Mouse (Mus musculus): Measurements from ENCODE around the gene Slc36a3. TPM values are rescaled to one million over a fixed set of nuclear protein-coding genes. Genes with fewer than 3 reads are reported as not detected.

Slc36a3 gene
- polyA plus RNA-seq, 1 experiment from 2014 or later = not detected

GRCm38 (mm10) chr11:55179856-55180255 is 28.3 kb upstream of the Slc36a3 start:
- Histone ChIP-seq H3K27me3 (ENCODE audit: control insufficient read depth, insufficient read depth, low read length) (no peaks in the 10 kb centered on the region), H3K9me3 (ENCODE audit: control insufficient read depth, low read length) (no peaks in the 10 kb centered on the region), H3K4me2 (ENCODE audit: low read depth) (no peak overlapping the region), H3K9ac (ENCODE audit: low read length) (no peak overlapping the region), H3K36me3 (ENCODE audit: control insufficient read depth, insufficient read depth, low read length) (no peaks in the 10 kb centered on the region), H3K4me1 (ENCODE audit: control insufficient read depth, insufficient read depth, low read length) (no peaks in the 10 kb centered on the region), H3K27ac (ENCODE audit: low read depth, low read length) (no peak overlapping the region), H3K4me3 (ENCODE audit: low read depth, low read length) (no peak overlapping the region)
- ATAC-seq (ENCODE audit: insufficient read depth, low FRiP score, low TSS enrichment) = no peak
- WGBS = 93% methylated on average over 3 of the region's 3 CpGs
- DNase-seq (ENCODE audit: low spot score) = no peak

GRCm38 (mm10) chr11:55178830-55179229 is 27.3 kb upstream of the Slc36a3 start:
- Histone ChIP-seq H3K4me3 (ENCODE audit: low read depth, low read length) (no peak overlapping the region), H3K36me3 (ENCODE audit: control insufficient read depth, insufficient read depth, low read length) (no peaks in the 10 kb centered on the region), H3K27ac (ENCODE audit: low read depth, low read length) (no peak overlapping the region), H3K9ac (ENCODE audit: low read length) (no peak overlapping the region), H3K27me3 (ENCODE audit: control insufficient read depth, insufficient read depth, low read length) (no peaks in the 10 kb centered on the region), H3K4me2 (ENCODE audit: low read depth) (no peak overlapping the region), H3K4me1 (ENCODE audit: control insufficient read depth, insufficient read depth, low read length) (no peaks in the 10 kb centered on the region), H3K9me3 (ENCODE audit: control insufficient read depth, low read length) (no peaks in the 10 kb centered on the region)
- DNase-seq (ENCODE audit: low spot score) = no peak
- no peak for ATAC-seq (ENCODE audit: insufficient read depth, low FRiP score, low TSS enrichment)
- WGBS = 86% methylated on average over 4 of the region's 4 CpGs

- Histone ChIP-seq H3K4me2 (ENCODE audit: low read depth) (no peak overlapping the region), H3K4me1 (ENCODE audit: control insufficient read depth, insufficient read depth, low read length) (no peaks in the 10 kb centered on the region), H3K9me3 (ENCODE audit: control insufficient read depth, low read length) (no peaks in the 10 kb centered on the region), H3K4me3 (ENCODE audit: low read depth, low read length) (no peak overlapping the region), H3K27ac (ENCODE audit: low read depth, low read length) (no peak overlapping the region), H3K9ac (ENCODE audit: low read length) (no peak overlapping the region), H3K27me3 (ENCODE audit: control insufficient read depth, insufficient read depth, low read length) (no peaks in the 10 kb centered on the region), H3K36me3 (ENCODE audit: control insufficient read depth, insufficient read depth, low read length) (no peaks in the 10 kb centered on the region)
- ATAC-seq (ENCODE audit: insufficient read depth, low FRiP score, low TSS enrichment) = no peak
- 81% methylated on average over 4 of the region's 4 CpGs for WGBS
- no peak for DNase-seq (ENCODE audit: low spot score)
These were observed 19.0 kb upstream of the Slc36a3 start for GRCm38 (mm10) chr11:55170501-55170900.

GRCm38 (mm10) chr11:55168914-55169313 is 17.4 kb upstream of the Slc36a3 start:
- Histone ChIP-seq H3K4me2 (ENCODE audit: low read depth) (no peak overlapping the region), H3K4me3 (ENCODE audit: low read depth, low read length) (no peak overlapping the region), H3K36me3 (ENCODE audit: control insufficient read depth, insufficient read depth, low read length) (no peaks in the 10 kb centered on the region), H3K9ac (ENCODE audit: low read length) (no peak overlapping the region), H3K27ac (ENCODE audit: low read depth, low read length) (no peak overlapping the region), H3K9me3 (ENCODE audit: control insufficient read depth, low read length) (no peaks in the 10 kb centered on the region), H3K4me1 (ENCODE audit: control insufficient read depth, insufficient read depth, low read length) (no peaks in the 10 kb centered on the region), H3K27me3 (ENCODE audit: control insufficient read depth, insufficient read depth, low read length) (no peaks in the 10 kb centered on the region)
- DNase-seq (ENCODE audit: low spot score) = no peak
- no peak for ATAC-seq (ENCODE audit: insufficient read depth, low FRiP score, low TSS enrichment)
- WGBS = 90% methylated on average over 6 of the region's 6 CpGs

GRCm38 (mm10) chr11:55168504-55168903 is 17.0 kb upstream of the Slc36a3 start:
- ATAC-seq (ENCODE audit: insufficient read depth, low FRiP score, low TSS enrichment) (no peak), DNase-seq (ENCODE audit: low spot score) (no peak)
- 86% methylated on average over 4 of the region's 4 CpGs for WGBS
- no peaks in the 10 kb centered on the region for H3K27me3 ChIP-seq (ENCODE audit: control insufficient read depth, insufficient read depth, low read length)
- H3K4me3 ChIP-seq (ENCODE audit: low read depth, low read length) = no peak overlapping the region
- H3K4me2 ChIP-seq (ENCODE audit: low read depth) = no peak overlapping the region
- no peaks in the 10 kb centered on the region for H3K9me3 ChIP-seq (ENCODE audit: control insufficient read depth, low read length)
- no peak overlapping the region for H3K27ac ChIP-seq (ENCODE audit: low read depth, low read length)
- no peaks in the 10 kb centered on the region for H3K4me1 ChIP-seq (ENCODE audit: control insufficient read depth, insufficient read depth, low read length)
- no peak overlapping the region for H3K9ac ChIP-seq (ENCODE audit: low read length)
- H3K36me3 ChIP-seq (ENCODE audit: control insufficient read depth, insufficient read depth, low read length) = no peaks in the 10 kb centered on the region

GRCm38 (mm10) chr11:55165748-55166147 is 14.2 kb upstream of the Slc36a3 start:
- Histone ChIP-seq H3K9ac (ENCODE audit: low read length) (no peak overlapping the region), H3K9me3 (ENCODE audit: control insufficient read depth, low read length) (no peaks in the 10 kb centered on the region), H3K27ac (ENCODE audit: low read depth, low read length) (no peak overlapping the region), H3K4me2 (ENCODE audit: low read depth) (no peak overlapping the region), H3K27me3 (ENCODE audit: control insufficient read depth, insufficient read depth, low read length) (no peaks in the 10 kb centered on the region), H3K4me1 (ENCODE audit: control insufficient read depth, insufficient read depth, low read length) (no peaks in the 10 kb centered on the region), H3K36me3 (ENCODE audit: control insufficient read depth, insufficient read depth, low read length) (no peaks in the 10 kb centered on the region), H3K4me3 (ENCODE audit: low read depth, low read length) (no peak overlapping the region)
- ATAC-seq (ENCODE audit: insufficient read depth, low FRiP score, low TSS enrichment) (no peak), DNase-seq (ENCODE audit: low spot score) (no peak)
- WGBS = 92% methylated on average over 6 of the region's 7 CpGs

- WGBS = 52% methylated on average over 3 of the region's 3 CpGs
- ATAC-seq (ENCODE audit: insufficient read depth, low FRiP score, low TSS enrichment) = no peak
These were observed 13.2 kb upstream of the Slc36a3 start for GRCm38 (mm10) chr11:55164723-55165122.

GRCm38 (mm10) chr11:55162670-55163069 is 11.2 kb upstream of the Slc36a3 start:
- Histone ChIP-seq H3K9me3 (ENCODE audit: control insufficient read depth, low read length) (no peaks in the 10 kb centered on the region), H3K4me3 (ENCODE audit: low read depth, low read length) (no peak overlapping the region), H3K27me3 (ENCODE audit: control insufficient read depth, insufficient read depth, low read length) (no peaks in the 10 kb centered on the region), H3K9ac (ENCODE audit: low read length) (no peak overlapping the region), H3K36me3 (ENCODE audit: control insufficient read depth, insufficient read depth, low read length) (no peaks in the 10 kb centered on the region), H3K4me2 (ENCODE audit: low read depth) (no peak overlapping the region), H3K4me1 (ENCODE audit: control insufficient read depth, insufficient read depth, low read length) (no peaks in the 10 kb centered on the region), H3K27ac (ENCODE audit: low read depth, low read length) (no peak overlapping the region)
- ATAC-seq (ENCODE audit: insufficient read depth, low FRiP score, low TSS enrichment) (no peak), DNase-seq (ENCODE audit: low spot score) (peak; percentile 42)
- 48% methylated on average over 9 of the region's 9 CpGs for WGBS

More at GRCm38 (mm10) chr11:55164723-55165122, 13.2 kb upstream of the Slc36a3 start:
- Histone ChIP-seq H3K9ac (ENCODE audit: low read length) (no peak overlapping the region), H3K27ac (ENCODE audit: low read depth, low read length) (no peak overlapping the region), H3K4me3 (ENCODE audit: low read depth, low read length) (no peak overlapping the region), H3K9me3 (ENCODE audit: control insufficient read depth, low read length) (no peaks in the 10 kb centered on the region), H3K4me2 (ENCODE audit: low read depth) (no peak overlapping the region), H3K27me3 (ENCODE audit: control insufficient read depth, insufficient read depth, low read length) (no peaks in the 10 kb centered on the region), H3K4me1 (ENCODE audit: control insufficient read depth, insufficient read depth, low read length) (no peaks in the 10 kb centered on the region), H3K36me3 (ENCODE audit: control insufficient read depth, insufficient read depth, low read length) (no peaks in the 10 kb centered on the region)
- DNase-seq (ENCODE audit: low spot score) = peak; percentile 23

GRCm38 (mm10) chr11:55158785-55159359 is 7.4 kb upstream of the Slc36a3 start:
- WGBS = 54% methylated on average over 13 of the region's 13 CpGs
- Histone ChIP-seq H3K27me3 (ENCODE audit: control insufficient read depth, insufficient read depth, low read length) (no peaks in the 10 kb centered on the region), H3K36me3 (ENCODE audit: control insufficient read depth, insufficient read depth, low read length) (no peaks in the 10 kb centered on the region), H3K4me3 (ENCODE audit: low read depth, low read length) (no peak overlapping the region), H3K4me1 (ENCODE audit: control insufficient read depth, insufficient read depth, low read length) (no peaks in the 10 kb centered on the region), H3K4me2 (ENCODE audit: low read depth) (no peak overlapping the region), H3K9me3 (ENCODE audit: control insufficient read depth, low read length) (no peaks in the 10 kb centered on the region), H3K9ac (ENCODE audit: low read length) (no peak overlapping the region), H3K27ac (ENCODE audit: low read depth, low read length) (no peak overlapping the region)
- no peak; the same call in 1 of the 2 replicates for ATAC-seq (ENCODE audit: insufficient read depth, low FRiP score, low TSS enrichment)
- peak; percentile 78 for DNase-seq (ENCODE audit: low spot score)

Measured in neural tube, embryonic 11.5 days (tissue).